Mouse (Mus musculus) T-cell, adult 2 months (primary cell): Measurements from ENCODE around the gene Cntnap5b.

Source experiments
- DNase-seq: peaks from one replicate; pipeline ENCODE4 v3.0.0; 2022; ENCODE audit warnings: low spot score

The Cntnap5b gene

GRCm38 (mm10) chr1:100171566-100171965 lies 399.0 kb downstream of the Cntnap5b start:
- no peak for DNase-seq

- DNase-seq = peak; percentile 31
These were observed 407.5 kb downstream of the Cntnap5b start for GRCm38 (mm10) chr1:100180050-100180449.

DNA sequence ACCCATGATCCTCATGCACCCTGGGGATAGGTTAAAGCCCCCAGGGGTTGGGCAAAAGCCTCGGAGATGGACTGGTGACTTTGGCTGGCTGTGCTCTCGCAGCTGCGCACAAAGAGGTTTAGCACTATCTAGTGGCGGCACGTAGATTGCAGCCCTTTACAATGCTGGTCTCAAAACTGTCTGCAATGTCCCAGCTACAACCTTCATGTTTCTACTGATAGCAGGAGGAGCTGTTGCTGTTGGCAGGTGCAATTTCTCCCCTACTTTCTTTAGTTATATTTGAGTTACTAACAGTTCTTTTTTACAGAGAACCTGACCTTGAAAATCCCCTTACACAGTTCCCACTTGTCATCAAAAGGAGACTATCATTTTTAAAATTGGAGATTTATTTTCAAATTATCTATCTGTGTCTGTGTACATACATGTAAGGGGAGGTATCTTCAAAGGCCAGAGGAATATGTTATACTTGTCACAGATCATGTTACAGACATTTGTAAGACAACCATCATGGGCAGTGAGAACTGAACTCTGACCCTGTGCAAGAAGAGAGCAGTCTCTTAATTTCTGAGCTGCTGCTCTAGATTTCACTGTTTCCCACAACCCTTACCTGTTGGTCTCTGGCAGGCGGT lies 459.5 kb downstream of the Cntnap5b start:
- no peak for DNase-seq

DNA sequence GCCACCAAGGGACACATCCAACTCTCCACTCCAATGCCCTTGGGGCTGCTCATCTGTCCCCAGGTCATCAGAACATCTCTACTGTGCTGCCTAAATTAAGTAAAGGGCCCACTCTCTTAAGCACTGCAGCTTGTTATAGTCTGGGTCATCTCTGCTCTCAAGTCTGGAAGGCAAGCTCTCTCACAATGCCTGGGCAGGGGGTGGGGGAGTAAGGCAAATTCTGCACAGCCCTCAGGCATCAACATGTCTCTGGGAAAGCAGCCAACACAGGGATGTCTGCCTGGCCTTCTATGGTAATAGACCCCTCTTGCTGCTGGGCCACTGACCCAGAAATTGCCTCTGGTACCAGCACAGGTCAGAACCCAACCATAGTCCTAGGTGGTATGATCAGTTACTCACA lies 479.4 kb downstream of the Cntnap5b start:
- no peak for DNase-seq

DNA sequence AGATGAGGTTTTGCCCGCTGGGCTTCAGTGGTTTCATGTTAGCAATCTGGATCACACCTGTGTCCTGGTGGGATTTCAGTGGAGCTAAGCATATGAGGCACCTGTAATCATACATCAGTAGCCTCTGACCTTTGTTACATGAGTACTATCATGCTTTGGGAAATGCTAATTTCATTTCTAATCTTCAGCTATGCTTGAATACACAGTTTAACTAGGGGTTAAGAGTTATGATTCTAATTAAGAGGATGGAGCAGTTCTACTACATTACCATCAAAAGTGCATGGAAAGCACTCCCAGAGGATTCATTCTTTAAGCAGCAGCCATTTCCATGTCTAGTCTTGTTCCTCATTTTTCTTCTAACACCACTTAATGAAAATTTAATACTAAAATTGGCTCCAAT lies 538.1 kb downstream of the Cntnap5b start:
- no peak for DNase-seq

GRCm38 (mm10) chr1:100331066-100331465 lies 558.5 kb downstream of the Cntnap5b start:
- no peak for DNase-seq

GRCm38 (mm10) chr1:100369415-100370113 lies 597.0 kb downstream of the Cntnap5b start:
- no peak for DNase-seq

DNA sequence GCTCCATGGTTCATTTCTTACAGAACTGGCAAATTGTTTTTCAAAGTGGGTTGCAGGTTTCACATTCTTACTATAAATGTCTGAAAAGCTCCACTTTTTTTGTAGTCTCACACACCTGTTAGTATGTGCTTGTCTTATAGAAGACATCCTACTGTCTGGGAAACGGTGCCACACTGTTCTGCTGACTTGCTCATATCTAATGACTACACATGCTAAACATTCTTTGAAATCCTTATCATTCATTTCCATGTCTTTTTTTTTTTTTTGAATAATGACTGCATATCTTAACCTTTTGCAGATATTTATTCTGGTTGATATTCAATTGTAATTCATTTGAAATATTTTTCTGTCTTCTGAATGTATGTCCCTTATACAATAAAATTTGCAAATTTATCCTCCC lies 613.7 kb downstream of the Cntnap5b start:
- DNase-seq = no peak

- DNase-seq = no peak
These were observed 621.5 kb downstream of the Cntnap5b start for GRCm38 (mm10) chr1:100394034-100394433.

- DNase-seq = no peak
These were observed 644.2 kb downstream of the Cntnap5b start for GRCm38 (mm10) chr1:100416658-100417224.

DNA sequence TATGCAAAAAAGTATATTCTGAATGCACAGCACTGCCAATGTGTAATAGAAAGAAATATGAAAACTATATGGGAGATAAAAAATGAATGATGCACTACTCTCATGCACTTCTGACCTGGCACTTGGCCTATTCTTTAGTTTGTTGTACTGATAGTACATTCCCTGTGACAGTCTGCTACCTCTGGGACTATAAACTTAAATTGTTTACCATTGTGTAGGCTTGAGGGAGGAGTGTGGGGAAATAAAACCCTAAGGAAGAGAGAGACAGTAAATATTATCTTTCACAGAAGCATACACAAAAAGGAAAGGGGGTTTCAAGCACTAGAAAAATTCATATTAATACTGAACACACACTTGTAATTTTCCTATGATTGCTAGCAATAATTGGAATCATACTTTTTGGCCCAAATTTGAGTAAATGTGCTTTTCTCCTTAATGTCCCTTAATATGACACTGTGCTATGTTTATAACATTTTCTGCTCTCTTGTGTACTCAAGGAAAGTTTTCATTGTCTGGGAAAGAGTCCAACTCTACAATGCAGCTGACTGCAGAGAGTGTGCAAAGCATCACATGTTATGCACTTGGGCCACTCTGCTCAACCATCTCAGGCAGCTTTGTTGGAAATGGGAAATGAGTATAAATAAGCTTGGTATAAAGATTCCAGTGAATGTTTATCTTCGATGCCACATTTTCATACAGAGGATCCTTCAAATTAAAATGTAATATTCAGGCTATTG lies 657.6 kb downstream of the Cntnap5b start:
- DNase-seq = no peak

- DNase-seq = no peak
These were observed 691.3 kb downstream of the Cntnap5b start for GRCm38 (mm10) chr1:100463877-100464276.

- no peak for DNase-seq
These were observed 692.7 kb downstream of the Cntnap5b start for GRCm38 (mm10) chr1:100465226-100465625.

GRCm38 (mm10) chr1:100467595-100467994 lies 695.0 kb downstream of the Cntnap5b start:
- DNase-seq = no peak

GRCm38 (mm10) chr1:100509866-100510265 lies 737.3 kb downstream of the Cntnap5b start:
- DNase-seq = no peak
